Mouse (Mus musculus): ENCODE data around the gene Btnl4. TPM values are rescaled to one million over a fixed set of nuclear protein-coding genes. Genes with fewer than 3 reads are reported as not detected.
"Not testable (repeated sequence)": the region's sequence is repeated elsewhere in the genome, so short reads cannot be mapped to it uniquely, and the experiment has no call there.

The Btnl4 gene
- polyA plus RNA-seq, 1 experiment from 2014 or later: 0.14 TPM

DNA sequence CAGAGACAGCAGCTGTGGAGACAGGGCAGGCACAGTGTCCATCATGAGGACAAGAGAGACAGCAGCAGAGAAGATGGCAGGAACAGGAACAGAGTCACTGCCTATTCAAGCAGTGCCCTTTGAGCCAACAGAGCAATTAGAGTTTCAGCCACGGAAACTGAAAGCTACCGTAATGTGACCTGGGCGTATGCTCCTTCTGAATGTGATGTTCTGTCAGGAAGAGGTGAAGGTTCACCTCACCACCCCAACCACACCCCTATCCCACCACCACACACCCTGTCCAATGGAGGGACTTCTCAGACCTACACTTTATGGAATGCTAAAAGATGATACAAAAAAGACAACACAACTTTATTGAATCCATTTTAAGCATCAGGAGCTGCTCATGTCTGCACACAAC, 20.2 kb upstream of the Btnl4 start:
- not testable (repeated sequence) for H3K4me3 ChIP-seq (ENCODE audit: low read depth, low read length); H3K9ac ChIP-seq (ENCODE audit: low read depth, low read length); H3K36me3 ChIP-seq (ENCODE audit: control insufficient read depth, insufficient read depth); ATAC-seq (ENCODE audit: low read depth); H3K4me1 ChIP-seq (ENCODE audit: control insufficient read depth, low read depth, low read length); H3K9me3 ChIP-seq (replicated peaks; ENCODE audit: control insufficient read depth, low read length); H3K4me2 ChIP-seq (ENCODE audit: low read depth, low read length); H3K27me3 ChIP-seq (ENCODE audit: control insufficient read depth, insufficient read depth, low read depth, low read length); H3K27ac ChIP-seq (ENCODE audit: low read length)
- WGBS (ENCODE audit: insufficient replicate concordance): 55% methylated on average over 3 of the region's 3 CpGs

DNA sequence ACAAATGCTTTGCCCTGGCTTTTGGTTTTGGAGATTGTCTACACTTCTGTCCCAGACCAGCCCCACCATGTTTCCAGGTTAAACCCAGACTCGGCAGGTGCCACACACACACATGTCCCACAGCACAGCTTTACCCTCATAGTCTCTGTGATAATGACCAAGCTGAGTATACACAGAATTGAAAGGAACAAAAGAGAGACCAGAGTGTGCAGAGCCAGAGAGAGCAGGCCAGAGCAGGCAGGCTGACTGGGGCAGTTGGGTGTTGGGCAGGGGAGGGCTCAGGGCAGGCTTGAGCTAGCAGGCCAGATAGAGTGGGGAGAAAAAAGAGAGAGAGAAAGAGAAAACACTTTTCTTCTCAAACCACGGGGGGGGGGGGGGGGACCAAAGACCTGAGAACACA, 19.4 kb upstream of the Btnl4 start:
- ATAC-seq (ENCODE audit: low read depth): no peak
- H3K4me2 ChIP-seq (ENCODE audit: low read depth, low read length): no peak overlapping the region
- no peaks in the 10 kb centered on the region for H3K27me3 ChIP-seq (ENCODE audit: control insufficient read depth, insufficient read depth, low read depth, low read length)
- H3K36me3 ChIP-seq (ENCODE audit: control insufficient read depth, insufficient read depth): no peaks in the 10 kb centered on the region
- no peak overlapping the region for H3K4me3 ChIP-seq (ENCODE audit: low read depth, low read length)
- no peak overlapping the region for H3K27ac ChIP-seq (ENCODE audit: low read length)
- WGBS (ENCODE audit: insufficient replicate concordance): 59% methylated on average over 1 of the region's 2 CpGs
- H3K4me1 ChIP-seq (ENCODE audit: control insufficient read depth, low read depth, low read length): no peaks in the 10 kb centered on the region
- no peak overlapping the region for H3K9ac ChIP-seq (ENCODE audit: low read depth, low read length)
- no peaks in the 10 kb centered on the region for H3K9me3 ChIP-seq (replicated peaks; ENCODE audit: control insufficient read depth, low read length)

DNA sequence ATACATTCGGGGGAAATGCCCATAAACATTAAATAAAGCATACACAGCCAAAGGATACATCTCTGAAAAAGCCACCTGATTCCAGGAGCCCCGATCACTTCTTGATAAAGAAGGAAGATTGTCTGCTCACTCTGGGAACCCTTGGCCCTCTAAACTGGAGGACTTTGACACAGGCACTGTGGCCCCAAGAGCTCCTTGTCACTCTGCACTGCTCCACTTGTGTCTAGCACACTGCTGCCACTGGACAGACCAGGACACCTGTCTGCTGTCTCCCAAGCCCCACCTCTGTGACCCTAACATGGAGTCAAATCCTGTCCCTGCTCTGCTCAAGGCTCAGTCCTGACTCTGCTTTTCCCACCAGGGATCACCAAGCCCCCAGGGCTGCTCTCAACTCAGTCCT, 18.0 kb upstream of the Btnl4 start:
- H3K9ac ChIP-seq (ENCODE audit: low read depth, low read length); H3K4me2 ChIP-seq (ENCODE audit: low read depth, low read length); H3K4me3 ChIP-seq (ENCODE audit: low read depth, low read length): not testable (repeated sequence)

DNA sequence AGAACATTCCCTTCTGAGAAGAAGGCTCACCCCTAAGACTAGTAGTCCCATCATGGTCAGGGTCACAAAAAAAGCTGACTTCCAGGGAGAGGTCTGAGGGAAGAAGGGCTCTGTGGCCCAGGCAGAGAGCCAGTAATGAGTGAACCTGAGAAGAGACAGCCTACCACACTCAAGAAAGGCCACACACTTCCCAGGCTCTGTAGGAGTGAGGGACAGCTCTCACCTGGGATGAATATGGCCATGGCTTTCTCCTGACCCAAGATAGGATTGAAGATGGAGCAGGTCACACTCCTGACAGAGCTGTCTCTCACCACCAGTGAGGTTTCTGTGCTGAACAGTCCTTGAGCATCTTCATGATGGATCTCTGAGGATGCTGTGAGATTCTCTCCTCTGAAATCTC, 15.7 kb upstream of the Btnl4 start:
- H3K9ac ChIP-seq (ENCODE audit: low read depth, low read length): no peak overlapping the region
- no peak overlapping the region for H3K4me2 ChIP-seq (ENCODE audit: low read depth, low read length)
- no peaks in the 10 kb centered on the region for H3K36me3 ChIP-seq (ENCODE audit: control insufficient read depth, insufficient read depth)
- H3K4me1 ChIP-seq (ENCODE audit: control insufficient read depth, low read depth, low read length): no peaks in the 10 kb centered on the region
- ATAC-seq (ENCODE audit: low read depth): no peak
- no peaks in the 10 kb centered on the region for H3K27me3 ChIP-seq (ENCODE audit: control insufficient read depth, insufficient read depth, low read depth, low read length)
- no peaks in the 10 kb centered on the region for H3K9me3 ChIP-seq (replicated peaks; ENCODE audit: control insufficient read depth, low read length)
- H3K27ac ChIP-seq (ENCODE audit: low read length): no peak overlapping the region
- H3K4me3 ChIP-seq (ENCODE audit: low read depth, low read length): no peak overlapping the region

More for the DNA sequence above, 18.0 kb upstream of the Btnl4 start:
- not testable (repeated sequence) for H3K27ac ChIP-seq (ENCODE audit: low read length); H3K36me3 ChIP-seq (ENCODE audit: control insufficient read depth, insufficient read depth); H3K27me3 ChIP-seq (ENCODE audit: control insufficient read depth, insufficient read depth, low read depth, low read length); ATAC-seq (ENCODE audit: low read depth); H3K9me3 ChIP-seq (replicated peaks; ENCODE audit: control insufficient read depth, low read length); H3K4me1 ChIP-seq (ENCODE audit: control insufficient read depth, low read depth, low read length)
- WGBS (ENCODE audit: insufficient replicate concordance): 52% methylated on average over 2 of the region's 2 CpGs

DNA sequence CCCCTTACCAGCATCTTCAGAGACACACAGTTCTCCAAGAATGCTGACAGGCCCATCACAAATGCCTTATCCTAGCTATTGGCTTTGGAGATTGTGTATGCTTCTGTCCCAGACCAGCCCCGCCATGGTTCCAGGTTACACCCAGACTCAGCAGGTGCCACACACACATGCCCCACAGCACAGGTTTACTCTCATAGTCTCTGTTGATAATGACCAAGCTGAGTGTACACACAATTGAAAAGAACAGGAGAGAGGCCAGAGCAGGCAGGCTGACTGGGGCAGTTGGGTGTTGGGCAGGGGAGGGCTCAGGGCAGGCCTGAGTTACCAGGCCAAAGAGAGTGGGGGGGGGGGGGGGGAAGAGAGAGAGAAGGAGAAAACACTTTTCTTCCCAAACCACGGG, 691 bp downstream of the Btnl4 start:
- Histone ChIP-seq H3K36me3 (ENCODE audit: control insufficient read depth, insufficient read depth) (no peaks in the 10 kb centered on the region), H3K4me1 (ENCODE audit: control insufficient read depth, low read depth, low read length) (no peaks in the 10 kb centered on the region), H3K27ac (ENCODE audit: low read length) (no peak overlapping the region), H3K4me3 (ENCODE audit: low read depth, low read length) (no peak overlapping the region), H3K4me2 (ENCODE audit: low read depth, low read length) (no peak overlapping the region), H3K9me3 (replicated peaks; ENCODE audit: control insufficient read depth, low read length) (no peaks in the 10 kb centered on the region), H3K27me3 (ENCODE audit: control insufficient read depth, insufficient read depth, low read depth, low read length) (no peaks in the 10 kb centered on the region), H3K9ac (ENCODE audit: low read depth, low read length) (no peak overlapping the region)
- 57% methylated on average over 1 of the region's 2 CpGs for WGBS (ENCODE audit: insufficient replicate concordance)
- ATAC-seq (ENCODE audit: low read depth): no peak

DNA sequence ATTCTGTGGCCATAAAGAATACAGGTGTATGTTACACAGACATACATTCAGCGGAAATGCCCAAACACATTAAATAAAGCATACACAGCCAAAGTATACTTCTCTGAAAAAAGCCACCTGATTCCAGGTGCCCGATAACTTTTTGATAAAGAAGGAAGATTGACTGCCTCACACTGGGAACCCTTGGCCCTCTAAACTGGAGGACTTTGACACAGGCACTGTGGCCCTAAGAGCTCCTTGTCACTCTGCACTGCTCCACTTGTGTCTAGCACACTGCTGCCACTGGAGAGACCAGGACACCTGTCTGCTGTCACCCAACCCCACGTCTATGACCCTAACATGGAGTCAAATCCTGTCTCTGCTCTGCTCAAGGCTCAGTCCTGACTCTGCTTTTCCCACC, 2.1 kb downstream of the Btnl4 start:
- Histone ChIP-seq H3K4me3 (ENCODE audit: low read depth, low read length) (no peak overlapping the region), H3K27ac (ENCODE audit: low read length) (no peak overlapping the region), H3K27me3 (ENCODE audit: control insufficient read depth, insufficient read depth, low read depth, low read length) (no peaks in the 10 kb centered on the region), H3K9ac (ENCODE audit: low read depth, low read length) (no peak overlapping the region), H3K36me3 (ENCODE audit: control insufficient read depth, insufficient read depth) (no peaks in the 10 kb centered on the region), H3K4me1 (ENCODE audit: control insufficient read depth, low read depth, low read length) (no peaks in the 10 kb centered on the region), H3K4me2 (ENCODE audit: low read depth, low read length) (no peak overlapping the region), H3K9me3 (replicated peaks; ENCODE audit: control insufficient read depth, low read length) (no peaks in the 10 kb centered on the region)
- ATAC-seq (ENCODE audit: low read depth): no peak
- WGBS (ENCODE audit: insufficient replicate concordance): 54% methylated on average over 3 of the region's 3 CpGs

DNA sequence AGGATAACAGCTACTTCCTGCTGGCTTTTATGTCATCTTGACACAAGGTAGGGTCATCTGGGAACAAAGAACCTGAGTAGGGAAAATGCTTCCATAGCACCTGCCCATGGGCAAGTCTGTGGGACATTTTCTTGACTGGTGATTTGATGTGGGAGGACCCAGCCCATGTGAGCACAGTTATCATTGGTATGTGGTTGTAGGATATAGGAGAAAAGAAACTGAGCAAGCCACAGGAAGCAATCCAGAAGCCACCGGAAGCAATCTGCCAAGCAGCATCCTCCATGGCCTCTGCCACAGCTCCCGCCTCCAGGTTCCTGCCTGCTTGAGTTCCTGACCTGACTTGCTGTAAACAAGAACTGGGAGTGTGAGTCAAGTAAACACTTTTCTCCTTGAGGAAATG, 6.6 kb downstream of the Btnl4 start:
- H3K4me1 ChIP-seq (ENCODE audit: control insufficient read depth, low read depth, low read length): no peaks in the 10 kb centered on the region
- no peaks in the 10 kb centered on the region for H3K36me3 ChIP-seq (ENCODE audit: control insufficient read depth, insufficient read depth)
- WGBS (ENCODE audit: insufficient replicate concordance): 13% methylated on average over 2 of the region's 2 CpGs
- ATAC-seq (ENCODE audit: low read depth): no peak
- H3K27ac ChIP-seq (ENCODE audit: low read length): no peak overlapping the region
- no peaks in the 10 kb centered on the region for H3K9me3 ChIP-seq (replicated peaks; ENCODE audit: control insufficient read depth, low read length)
- H3K4me2 ChIP-seq (ENCODE audit: low read depth, low read length): no peak overlapping the region
- no peak overlapping the region for H3K9ac ChIP-seq (ENCODE audit: low read depth, low read length)
- H3K27me3 ChIP-seq (ENCODE audit: control insufficient read depth, insufficient read depth, low read depth, low read length): 0 out of 2 replicates have a peak, but pooled peaks cover 2% of the 10 kb centered on the region
- H3K4me3 ChIP-seq (ENCODE audit: low read depth, low read length): no peak overlapping the region

DNA sequence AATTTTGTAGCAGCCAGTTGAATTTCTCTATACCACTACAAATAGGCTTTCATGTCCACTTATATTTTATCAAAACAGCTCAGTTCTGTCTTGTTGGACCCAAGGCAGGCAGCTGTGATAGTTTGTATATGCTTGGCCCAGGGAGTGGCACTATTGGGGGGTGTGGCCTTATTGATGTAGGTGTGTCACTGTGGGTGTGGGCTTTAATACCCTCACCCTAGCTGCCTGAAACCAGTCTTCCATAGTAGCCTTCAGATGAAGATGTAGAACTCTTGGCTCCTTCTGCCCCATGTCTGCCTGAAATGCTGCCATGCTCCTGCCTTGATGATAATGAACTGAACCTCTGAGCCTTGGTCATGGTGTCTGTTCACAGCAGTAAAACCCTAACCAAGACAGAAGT, 11.2 kb downstream of the Btnl4 start:
- H3K27me3 ChIP-seq (ENCODE audit: control insufficient read depth, insufficient read depth, low read depth, low read length); H3K36me3 ChIP-seq (ENCODE audit: control insufficient read depth, insufficient read depth); H3K9me3 ChIP-seq (replicated peaks; ENCODE audit: control insufficient read depth, low read length); H3K27ac ChIP-seq (ENCODE audit: low read length); H3K9ac ChIP-seq (ENCODE audit: low read depth, low read length); H3K4me1 ChIP-seq (ENCODE audit: control insufficient read depth, low read depth, low read length); H3K4me3 ChIP-seq (ENCODE audit: low read depth, low read length); ATAC-seq (ENCODE audit: low read depth); H3K4me2 ChIP-seq (ENCODE audit: low read depth, low read length): not testable (repeated sequence)

DNA sequence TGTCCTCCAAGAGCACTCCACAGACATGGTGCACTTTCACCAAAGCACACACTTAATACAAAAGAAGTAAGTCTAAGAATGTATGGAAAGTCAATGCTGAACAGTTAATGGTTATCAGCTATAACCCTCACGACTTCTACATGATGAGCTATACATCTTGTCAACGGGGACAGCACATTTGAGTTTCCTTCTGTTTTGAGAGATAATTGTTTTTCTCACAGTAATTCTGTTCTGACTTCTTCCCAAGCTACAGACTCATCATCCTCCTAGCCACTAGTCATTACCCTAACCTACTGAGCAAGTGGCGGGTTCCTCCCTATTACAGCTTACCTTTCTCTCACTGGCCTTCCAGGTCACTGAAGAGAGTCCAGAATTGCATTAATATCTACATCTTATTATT, 17.9 kb downstream of the Btnl4 start:
- H3K4me2 ChIP-seq (ENCODE audit: low read depth, low read length): no peak overlapping the region
- WGBS (ENCODE audit: insufficient replicate concordance): 29% methylated on average over 3 of the region's 3 CpGs
- H3K9ac ChIP-seq (ENCODE audit: low read depth, low read length): no peak overlapping the region
- no peaks in the 10 kb centered on the region for H3K27me3 ChIP-seq (ENCODE audit: control insufficient read depth, insufficient read depth, low read depth, low read length)
- no peak for ATAC-seq (ENCODE audit: low read depth)
- no peak overlapping the region for H3K4me3 ChIP-seq (ENCODE audit: low read depth, low read length)
- H3K36me3 ChIP-seq (ENCODE audit: control insufficient read depth, insufficient read depth): no peaks in the 10 kb centered on the region
- no peaks in the 10 kb centered on the region for H3K9me3 ChIP-seq (replicated peaks; ENCODE audit: control insufficient read depth, low read length)
- H3K27ac ChIP-seq (ENCODE audit: low read length): no peak overlapping the region
- no peaks in the 10 kb centered on the region for H3K4me1 ChIP-seq (ENCODE audit: control insufficient read depth, low read depth, low read length)

DNA sequence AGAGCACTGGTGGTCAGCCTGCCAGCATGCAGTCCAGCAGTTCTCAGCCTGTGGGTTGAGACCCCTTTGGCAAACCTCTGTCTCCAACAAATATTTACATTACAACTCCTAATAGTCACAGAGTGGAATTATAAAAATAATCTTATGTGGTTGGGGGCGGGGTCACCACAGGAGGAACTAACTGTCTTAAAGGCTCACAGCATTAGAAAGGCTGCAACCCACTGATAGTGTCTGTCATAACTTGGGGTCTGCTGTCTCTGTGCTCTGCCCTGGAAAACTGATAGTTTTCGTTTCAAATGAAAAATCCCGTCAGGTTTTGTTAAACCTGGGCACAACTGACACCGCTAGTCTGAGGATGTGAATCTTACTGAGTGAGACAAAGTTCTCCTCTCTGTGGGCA, 19.4 kb downstream of the Btnl4 start:
- Histone ChIP-seq H3K4me2 (ENCODE audit: low read depth, low read length) (peak overlapping the region; percentile 20; the same call in 1 of the 2 replicates), H3K9me3 (replicated peaks; ENCODE audit: control insufficient read depth, low read length) (no peaks in the 10 kb centered on the region), H3K4me1 (ENCODE audit: control insufficient read depth, low read depth, low read length) (no peaks in the 10 kb centered on the region), H3K9ac (ENCODE audit: low read depth, low read length) (no peak overlapping the region), H3K4me3 (ENCODE audit: low read depth, low read length) (no peak overlapping the region), H3K36me3 (ENCODE audit: control insufficient read depth, insufficient read depth) (no peaks in the 10 kb centered on the region), H3K27ac (ENCODE audit: low read length) (no peak overlapping the region), H3K27me3 (ENCODE audit: control insufficient read depth, insufficient read depth, low read depth, low read length) (no peaks in the 10 kb centered on the region)
- WGBS (ENCODE audit: insufficient replicate concordance): 15% methylated on average over 4 of the region's 4 CpGs
- no peak for ATAC-seq (ENCODE audit: low read depth)

Measured in liver, embryonic 16.5 days (tissue).